ENCODE assay signal across 11 mouse cellular contexts in the genomic region with DNA sequence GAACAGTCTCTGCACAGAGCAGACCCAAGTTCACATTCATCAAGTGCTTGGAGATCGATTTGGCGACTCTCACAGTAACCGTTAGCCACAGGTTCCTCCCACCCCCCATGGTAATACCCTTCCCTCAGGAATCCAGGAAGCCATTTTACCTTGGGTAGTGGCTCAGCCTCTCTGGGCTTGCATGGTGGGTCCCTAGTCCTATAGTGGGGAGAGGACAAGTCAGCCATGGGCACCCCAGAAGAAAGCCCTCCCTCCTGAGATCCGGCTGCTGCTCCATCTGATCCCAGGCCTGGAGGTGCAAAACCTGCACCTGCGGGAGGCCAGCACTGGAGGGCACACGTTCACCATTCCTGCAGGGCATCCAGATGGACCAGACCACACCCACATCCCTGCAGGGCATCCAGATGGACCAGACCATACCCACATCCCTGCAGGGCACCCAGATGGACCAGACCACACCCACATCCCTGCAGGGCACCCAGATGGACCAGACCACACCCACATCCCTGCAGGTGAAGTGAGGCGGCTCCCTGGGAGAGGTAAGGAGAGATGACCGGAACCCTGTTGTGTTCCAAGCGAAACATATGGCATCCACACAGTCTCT. TPM values are rescaled to one million over a fixed set of nuclear protein-coding genes. Genes with fewer than 3 reads are reported as not detected.
DNase-seq lines count a peak whose midpoint lies in the region; ATAC-seq and TF ChIP-seq lines count a peak whose summit lies in the region.
"Had no signal": no experiment of that assay in that cellular context is flagged by ENCODE, and none has a peak within 500 bp of the region (broad histone marks: within the 10 kb centered on the region; RNA-seq: fewer than 3 reads in every experiment).

No protein-coding gene starts in this region.

- no peak overlapping the region for H3K4me3 ChIP-seq in forebrain, embryonic 12.5 days (replicated peaks)
- H3K4me3 ChIP-seq in forebrain, embryonic 16.5 days (replicated peaks; ENCODE audit: low read length) = no peak overlapping the region
- no peak overlapping the region for H3K4me3 ChIP-seq in liver, embryonic 14.5 days (ENCODE audit: insufficient read depth in 1 of 2, low read depth in 2 of 2, low read length in 2 of 2)
- H3K4me3 ChIP-seq in cortical plate, adult 2 months (ENCODE audit: insufficient read depth, low read length) = no peak overlapping the region
- no peak overlapping the region for H3K4me3 ChIP-seq in midbrain, embryonic 13.5 days (replicated peaks)
- H3K4me3 ChIP-seq: liver, embryonic 15.5 days had no signal

- no peaks in the 10 kb centered on the region for H3K36me3 ChIP-seq in forebrain, embryonic 12.5 days (replicated peaks)
- H3K36me3 ChIP-seq in forebrain, embryonic 16.5 days (ENCODE audit: control insufficient read depth, insufficient read depth) = no peaks in the 10 kb centered on the region
- no peaks in the 10 kb centered on the region for H3K36me3 ChIP-seq in liver, embryonic 14.5 days (replicated peaks; ENCODE audit: control insufficient read depth, insufficient read depth, low read depth)
- no peaks in the 10 kb centered on the region for H3K36me3 ChIP-seq in midbrain, embryonic 13.5 days
- H3K36me3 ChIP-seq: liver, embryonic 15.5 days had no signal

- H3K4me2 ChIP-seq in forebrain, embryonic 12.5 days = no peak overlapping the region
- no peak overlapping the region for H3K4me2 ChIP-seq in forebrain, embryonic 16.5 days (ENCODE audit: low read length)
- H3K4me2 ChIP-seq in liver, embryonic 14.5 days (ENCODE audit: low read depth) = no peak overlapping the region
- no peak overlapping the region for H3K4me2 ChIP-seq in midbrain, embryonic 13.5 days (replicated peaks)
- H3K4me2 ChIP-seq: heart, embryonic 11.5 days; liver, embryonic 15.5 days had no signal

- H3K9ac ChIP-seq in forebrain, embryonic 12.5 days = no peak overlapping the region
- H3K9ac ChIP-seq in forebrain, embryonic 16.5 days (replicated peaks; ENCODE audit: low read depth, low read length) = no peak overlapping the region
- H3K9ac ChIP-seq in liver, embryonic 14.5 days (replicated peaks) = no peak overlapping the region
- no peak overlapping the region for H3K9ac ChIP-seq in midbrain, embryonic 13.5 days (replicated peaks)
- H3K9ac ChIP-seq: liver, embryonic 15.5 days had no signal

- no peak for TF ChIP-seq EP300 in liver, embryonic 14.5 days (IDR thresholded peaks at IDR 0.05; ENCODE audit: low read depth)

- H3K27me3 ChIP-seq in forebrain, embryonic 12.5 days = peaks cover 41% of the 10 kb centered on the region
- H3K27me3 ChIP-seq in forebrain, embryonic 16.5 days (replicated peaks; ENCODE audit: control insufficient read depth, insufficient read depth, low read length) = no peaks in the 10 kb centered on the region
- H3K27me3 ChIP-seq in liver, embryonic 14.5 days (ENCODE audit: control insufficient read depth, insufficient read depth, low read length) = no peaks in the 10 kb centered on the region
- peaks cover 3% of the 10 kb centered on the region; the same call in 1 of the 2 replicates for H3K27me3 ChIP-seq in midbrain, embryonic 13.5 days

- TF ChIP-seq CTCF in liver, embryonic 14.5 days (IDR thresholded peaks at IDR 0.05; ENCODE audit: low read depth) = peak; percentile 54
- TF ChIP-seq CTCF in cortical plate, adult 2 months (IDR thresholded peaks at IDR 0.05; ENCODE audit: extremely low read depth, insufficient read depth, low read length) = 0 out of 2 replicates have a peak, but pooled peaks have one; percentile 8

- no peak for DNase-seq in liver, embryonic 14.5 days (ENCODE audit: low read depth in 3 of 3, low spot score in 3 of 3)
- DNase-seq in liver = no peak
- no peak for DNase-seq in ovary, adult 18-20 months (ENCODE audit: low spot score)

- H3K4me1 ChIP-seq in forebrain, embryonic 12.5 days = no peaks in the 10 kb centered on the region
- H3K4me1 ChIP-seq in forebrain, embryonic 16.5 days (replicated peaks; ENCODE audit: control insufficient read depth, insufficient read depth, low read length) = no peaks in the 10 kb centered on the region
- H3K4me1 ChIP-seq in liver, embryonic 14.5 days (replicated peaks; ENCODE audit: control insufficient read depth in 2 of 2, insufficient read depth in 2 of 2, low read length in 1 of 2) = no peaks in the 10 kb centered on the region
- H3K4me1 ChIP-seq in cortical plate, adult 2 months (ENCODE audit: control insufficient read depth, insufficient read depth, low read length) = no peaks in the 10 kb centered on the region
- H3K4me1 ChIP-seq in midbrain, embryonic 13.5 days (replicated peaks) = no peaks in the 10 kb centered on the region
- H3K4me1 ChIP-seq: liver, embryonic 15.5 days had no signal

- no peak for TF ChIP-seq POLR2A in cortical plate, adult 2 months (IDR thresholded peaks at IDR 0.05; ENCODE audit: extremely low read depth, insufficient read depth, low read length)

- 65% methylated on average over 9 of the region's 9 CpGs for WGBS in forebrain, embryonic 12.5 days
- 68% methylated on average over 9 of the region's 9 CpGs for whole genome bisulfite sequencing in forebrain, embryonic 16.5 days
- WGBS in liver, embryonic 14.5 days (ENCODE audit: insufficient replicate concordance) = 51% methylated on average over 9 of the region's 9 CpGs
- WGBS in midbrain, embryonic 13.5 days = 61% methylated on average over 9 of the region's 9 CpGs

- no peak overlapping the region for H3K27ac ChIP-seq in forebrain, embryonic 12.5 days
- no peak overlapping the region for H3K27ac ChIP-seq in forebrain, embryonic 16.5 days (ENCODE audit: low read length)
- no peak overlapping the region for H3K27ac ChIP-seq in liver, embryonic 14.5 days
- no peak overlapping the region for H3K27ac ChIP-seq in cortical plate, adult 2 months (ENCODE audit: insufficient read depth, low read length)
- no peak overlapping the region for H3K27ac ChIP-seq in midbrain, embryonic 13.5 days
- H3K27ac ChIP-seq: liver, embryonic 15.5 days had no signal

- ATAC-seq in forebrain, embryonic 12.5 days (ENCODE audit: low FRiP score) = 0 out of 2 replicates have a peak, but pooled peaks have one; percentile 51
- no peak for ATAC-seq in forebrain, embryonic 16.5 days
- no peak for ATAC-seq in liver, embryonic 14.5 days (ENCODE audit: insufficient read depth)
- ATAC-seq in midbrain, embryonic 13.5 days = peak; percentile 67
- no peak for ATAC-seq in erythroid progenitor cell, adult 5-6 weeks (replicated peaks; ENCODE audit: low FRiP score, poor library complexity, severe bottlenecking)

- H3K9me3 ChIP-seq in forebrain, embryonic 12.5 days = no peaks in the 10 kb centered on the region
- no peaks in the 10 kb centered on the region for H3K9me3 ChIP-seq in forebrain, embryonic 16.5 days (ENCODE audit: control insufficient read depth, low read length)
- no peaks in the 10 kb centered on the region for H3K9me3 ChIP-seq in liver, embryonic 14.5 days (ENCODE audit: control insufficient read depth, low read length)
- H3K9me3 ChIP-seq in midbrain, embryonic 13.5 days = no peaks in the 10 kb centered on the region
- H3K9me3 ChIP-seq: liver, embryonic 15.5 days had no signal

RNA-seq across cellular contexts. Expression of a gene that starts 31.6 kb away (rescaled TPM):
- 294 and 303 TPM in 2 replicates for polyA plus RNA-seq in forebrain, embryonic 12.5 days (2016; fragmentation: Nextera tagmentation; extraction: Ambion mirVana)
- polyA plus RNA-seq in forebrain, embryonic 16.5 days (2015; fragmentation: Nextera tagmentation; extraction: Ambion mirVana) = 289 and 291 TPM in 2 replicates
- polyA plus RNA-seq in liver, embryonic 14.5 days (2012; rRNA removed) = 116 and 152 TPM in 2 replicates
- 179 and 181 TPM in 2 replicates for polyA plus RNA-seq in liver, embryonic 14.5 days (2014; fragmentation: Nextera tagmentation; extraction: Ambion mirVana)
- 236 and 242 TPM in 2 replicates for polyA plus RNA-seq in cortical plate, adult 2 months (2012; rRNA removed)
- polyA plus RNA-seq in midbrain, embryonic 13.5 days (2015; fragmentation: Nextera tagmentation; extraction: Ambion mirVana) = 310 and 330 TPM in 2 replicates
- 76.3 and 132 TPM in 2 replicates for total RNA-seq in erythroid progenitor cell, adult 5-6 weeks (2015; ENCODE audit: low replicate concordance)
- 102 and 108 TPM in 2 replicates for total RNA-seq in erythroid progenitor cell, adult 5-6 weeks (2017; ENCODE audit: low replicate concordance)

RNA-seq across cellular contexts. Expression of a gene that starts 38.9 kb away (rescaled TPM):
- polyA plus RNA-seq in forebrain, embryonic 12.5 days (2016; fragmentation: Nextera tagmentation; extraction: Ambion mirVana) = 1.1 TPM in 2 replicates
- polyA plus RNA-seq in forebrain, embryonic 16.5 days (2015; fragmentation: Nextera tagmentation; extraction: Ambion mirVana) = 0.84 TPM in 1 of 2 replicates, not detected in the other
- polyA plus RNA-seq in liver, embryonic 14.5 days (2012; rRNA removed) = not detected in 2 replicates
- polyA plus RNA-seq in liver, embryonic 14.5 days (2014; fragmentation: Nextera tagmentation; extraction: Ambion mirVana) = not detected in 2 replicates
- 0.06 and 0.08 TPM in 2 replicates for polyA plus RNA-seq in cortical plate, adult 2 months (2012; rRNA removed)
- 0.77 and 1.3 TPM in 2 replicates for polyA plus RNA-seq in midbrain, embryonic 13.5 days (2015; fragmentation: Nextera tagmentation; extraction: Ambion mirVana)
- total RNA-seq in erythroid progenitor cell, adult 5-6 weeks (2015; ENCODE audit: low replicate concordance) = not detected in 2 replicates
- not detected in 2 replicates for total RNA-seq in erythroid progenitor cell, adult 5-6 weeks (2017; ENCODE audit: low replicate concordance)
- total RNA-seq: layer of hippocampus, adult 18-20 months had no signal
- polyA plus RNA-seq: heart, embryonic 11.5 days had no signal

Comparison
In these comparisons a context has a peak if more than half of its experiments do, and no peak if none do; other contexts are left out.
1. ATAC-seq: peak in forebrain, embryonic 12.5 days (single experiment) and midbrain, embryonic 13.5 days (single experiment); none in forebrain, embryonic 16.5 days (single experiment), liver, embryonic 14.5 days (single experiment) and erythroid progenitor cell, adult 5-6 weeks (single experiment).